Mouse (Mus musculus) lung, postnatal 14 days (tissue): ENCODE results near the gene Smpdl3b.
"Not testable (repeated sequence)": the region's sequence is repeated elsewhere in the genome, so short reads cannot be mapped to it uniquely, and the experiment has no call there.

Experiments used
- DNase-seq: peaks from one replicate; pipeline ENCODE4 v3.0.0; 2021

The Smpdl3b gene

DNA sequence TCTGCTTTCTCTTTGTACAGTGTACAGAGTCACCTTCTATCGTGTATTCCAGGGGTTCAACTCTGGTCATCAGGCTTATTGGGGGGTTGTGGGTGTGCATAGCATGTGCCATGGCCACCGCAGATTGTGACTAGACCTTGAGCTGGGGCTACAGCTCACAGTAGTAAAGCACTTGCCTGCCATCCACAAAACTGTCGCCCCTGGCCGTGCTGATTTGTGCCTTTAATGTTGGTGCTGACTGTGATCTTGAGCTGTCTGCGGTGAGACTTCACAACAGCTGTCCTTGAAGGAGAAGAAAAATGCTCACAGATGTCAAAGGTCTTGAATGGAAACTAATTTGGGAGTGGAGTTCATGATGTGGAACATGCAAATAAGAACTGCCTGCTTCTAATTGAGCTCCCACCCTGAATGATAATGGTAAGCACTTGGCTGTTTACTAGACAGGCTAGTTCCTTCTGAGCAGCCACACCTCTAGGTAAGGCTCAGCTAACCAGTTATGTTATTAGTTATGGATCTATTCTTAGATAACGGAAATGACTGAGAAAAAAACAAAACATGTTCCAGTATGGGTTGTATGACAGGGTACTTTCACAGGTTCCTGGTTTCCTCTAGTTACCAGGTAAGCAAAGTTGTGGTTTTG, 21.6 kb upstream of the Smpdl3b start:
- no peak for DNase-seq

DNA sequence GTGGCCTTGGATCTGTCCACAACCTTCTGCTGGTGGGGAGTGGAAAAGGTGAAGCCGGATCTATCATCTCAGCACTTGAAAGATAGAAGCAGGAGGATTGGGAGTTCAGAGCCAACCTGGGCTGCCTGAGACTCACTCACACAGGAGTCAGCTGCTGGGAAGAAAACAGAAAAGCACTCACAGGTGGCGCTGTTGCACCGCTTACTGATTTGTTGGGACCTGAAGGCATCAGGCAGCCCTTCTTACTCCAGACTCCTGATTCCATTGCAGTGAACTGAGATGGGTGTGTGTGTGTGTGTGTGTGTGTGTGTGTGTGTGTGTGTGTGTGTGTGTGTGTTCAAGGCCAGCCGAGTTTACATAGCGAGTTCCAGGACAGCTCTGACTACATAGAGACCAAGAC, 19.7 kb upstream of the Smpdl3b start:
- peak; percentile 80 for DNase-seq

DNA sequence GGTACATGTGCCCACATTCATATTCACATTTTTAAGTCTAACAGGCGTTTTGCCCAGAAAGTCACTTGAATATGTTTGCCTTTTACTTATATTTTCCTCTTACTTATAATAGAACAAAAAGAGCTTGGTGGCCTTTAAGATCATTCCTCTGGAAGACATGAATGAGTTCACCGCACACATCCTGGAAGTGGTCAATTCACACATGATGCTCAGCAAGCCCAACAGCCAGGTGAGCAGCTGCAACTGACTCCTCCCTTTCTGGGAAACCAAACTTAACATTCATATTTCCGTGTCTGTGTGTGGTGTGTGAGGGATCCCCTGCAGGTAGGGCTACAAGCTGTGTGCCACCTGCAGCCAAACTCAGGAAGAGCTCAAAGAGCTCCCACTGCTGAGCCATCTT, 17.9 kb upstream of the Smpdl3b start:
- no peak for DNase-seq

DNA sequence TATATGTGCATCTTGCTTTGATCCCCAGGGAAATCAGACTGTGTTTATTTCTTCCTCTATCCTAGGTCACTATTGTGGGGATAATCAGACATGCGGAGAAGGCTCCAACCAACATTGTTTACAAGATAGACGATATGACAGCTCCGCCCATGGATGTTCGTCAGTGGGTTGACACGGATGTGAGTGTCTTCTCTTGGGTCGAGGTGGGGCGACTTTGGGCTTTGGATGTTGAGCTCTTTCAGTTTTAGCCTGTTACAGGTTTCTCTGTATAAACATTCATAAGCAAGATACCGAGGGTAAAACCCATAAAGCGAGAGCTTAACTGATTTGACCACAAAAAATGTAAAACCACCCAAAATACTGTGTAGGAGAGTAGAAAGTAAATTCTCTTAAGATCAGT, 14.7 kb upstream of the Smpdl3b start:
- no peak for DNase-seq

DNA sequence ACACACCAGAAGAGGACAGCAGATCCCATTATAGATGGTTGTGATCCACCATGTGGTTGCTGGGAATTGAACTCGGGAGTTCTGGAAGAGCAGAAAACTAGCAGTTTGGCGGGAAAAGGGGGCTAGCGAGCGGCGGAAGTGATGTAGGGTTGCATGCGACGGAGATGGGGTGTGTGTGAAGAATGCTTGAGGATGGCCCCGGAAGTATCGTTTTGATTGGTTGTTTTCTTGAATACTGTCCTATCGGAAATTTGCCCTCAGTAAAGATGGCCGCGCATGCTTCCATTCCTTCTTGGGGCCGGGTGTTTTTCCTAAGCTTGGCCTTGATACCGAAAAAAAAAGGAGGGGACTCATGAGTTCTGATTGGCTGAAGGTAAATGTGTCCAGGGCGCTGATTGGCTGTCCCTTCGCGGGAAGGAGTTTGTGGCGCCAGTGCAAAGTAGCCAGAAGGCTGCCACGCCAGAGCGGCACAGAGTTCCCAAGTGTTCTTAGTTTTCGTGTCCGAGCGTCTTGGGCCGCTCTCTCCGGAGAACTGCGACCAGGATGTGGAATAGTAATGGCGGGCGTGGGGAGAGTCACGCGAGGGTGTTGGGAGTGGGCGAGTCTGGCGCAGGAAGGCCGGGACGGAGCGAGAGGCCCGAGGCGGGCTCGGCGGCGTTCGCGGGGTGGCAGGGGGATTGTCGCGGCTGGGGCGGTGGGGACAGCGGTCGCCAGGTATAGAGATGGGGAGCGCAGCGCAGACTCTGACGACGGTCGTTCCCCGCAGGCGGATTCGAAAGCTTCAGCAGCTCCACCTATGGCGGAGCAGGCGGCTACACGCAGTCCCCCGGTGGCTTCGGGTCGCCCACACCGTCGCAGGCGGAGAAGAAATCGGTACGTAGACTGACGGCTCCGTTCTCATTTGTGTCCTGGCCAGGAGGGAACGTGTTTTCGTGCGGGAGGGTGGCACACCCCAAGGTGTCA, 11.1 kb upstream of the Smpdl3b start, which contains the start of gene Rpa2:
Gene Rpa2, plus strand, starts transcription at position 419 of the 963 bp plus-strand sequence.
- DNase-seq, result peak; percentile 99

DNA sequence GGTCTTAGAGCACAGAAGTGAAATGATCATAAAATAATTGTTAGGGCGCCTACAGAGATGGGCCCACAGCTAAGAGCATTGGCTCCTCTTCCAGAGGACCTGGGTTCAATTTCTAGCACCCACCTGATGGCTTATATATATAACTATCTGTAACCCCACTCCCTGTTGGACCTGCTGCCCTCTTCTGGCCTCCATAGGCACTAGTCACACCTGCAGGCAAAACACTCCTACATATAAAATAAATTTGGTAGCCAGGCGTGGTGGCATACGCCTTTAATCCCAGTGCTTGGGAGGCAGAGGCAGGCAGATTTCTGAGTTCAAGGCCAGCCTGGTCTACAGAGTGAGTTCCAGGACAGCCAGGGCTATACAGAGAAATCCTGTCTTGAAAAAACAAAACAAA, 6.1 kb upstream of the Smpdl3b start:
- DNase-seq, result not testable (repeated sequence)

DNA sequence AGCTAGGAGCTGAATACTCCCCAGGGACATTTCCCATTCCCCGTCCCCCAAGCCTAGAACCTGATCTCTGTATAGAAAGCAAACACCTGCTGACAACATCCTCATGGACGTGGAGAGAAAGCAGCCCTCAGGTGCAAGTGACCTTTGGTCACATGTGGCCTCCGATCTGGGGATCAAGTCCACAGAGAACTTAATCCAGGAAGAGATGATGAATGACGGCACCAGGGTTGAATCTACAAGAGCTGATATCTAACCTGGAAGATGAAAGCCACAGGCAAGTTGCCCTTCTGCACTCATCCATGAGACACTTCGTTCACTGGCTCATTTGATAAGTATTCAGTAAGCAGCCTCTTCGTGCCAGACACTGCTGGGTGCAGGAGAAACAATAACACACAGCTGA, 5.5 kb upstream of the Smpdl3b start:
- DNase-seq, result no peak

DNA sequence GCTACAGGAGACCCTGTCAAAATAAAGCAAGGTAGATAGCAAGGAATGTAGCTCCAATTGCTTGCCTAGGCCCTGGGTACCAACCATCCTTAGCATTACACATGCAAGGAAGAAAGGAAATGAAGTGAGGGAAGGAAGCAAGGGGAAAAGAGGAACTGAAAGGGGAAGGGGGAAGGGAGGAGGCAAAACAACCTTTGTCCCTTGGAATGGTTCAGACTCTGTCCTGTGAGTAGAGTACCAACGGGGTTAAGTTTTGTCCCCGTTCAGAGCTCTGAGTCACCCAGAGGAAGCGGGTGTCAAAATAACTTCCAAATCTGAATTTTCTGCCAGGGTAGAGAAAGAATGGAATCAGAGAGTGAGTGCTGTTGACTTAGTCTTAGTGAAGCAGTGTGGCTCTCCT, 3.2 kb upstream of the Smpdl3b start:
- no peak for DNase-seq

DNA sequence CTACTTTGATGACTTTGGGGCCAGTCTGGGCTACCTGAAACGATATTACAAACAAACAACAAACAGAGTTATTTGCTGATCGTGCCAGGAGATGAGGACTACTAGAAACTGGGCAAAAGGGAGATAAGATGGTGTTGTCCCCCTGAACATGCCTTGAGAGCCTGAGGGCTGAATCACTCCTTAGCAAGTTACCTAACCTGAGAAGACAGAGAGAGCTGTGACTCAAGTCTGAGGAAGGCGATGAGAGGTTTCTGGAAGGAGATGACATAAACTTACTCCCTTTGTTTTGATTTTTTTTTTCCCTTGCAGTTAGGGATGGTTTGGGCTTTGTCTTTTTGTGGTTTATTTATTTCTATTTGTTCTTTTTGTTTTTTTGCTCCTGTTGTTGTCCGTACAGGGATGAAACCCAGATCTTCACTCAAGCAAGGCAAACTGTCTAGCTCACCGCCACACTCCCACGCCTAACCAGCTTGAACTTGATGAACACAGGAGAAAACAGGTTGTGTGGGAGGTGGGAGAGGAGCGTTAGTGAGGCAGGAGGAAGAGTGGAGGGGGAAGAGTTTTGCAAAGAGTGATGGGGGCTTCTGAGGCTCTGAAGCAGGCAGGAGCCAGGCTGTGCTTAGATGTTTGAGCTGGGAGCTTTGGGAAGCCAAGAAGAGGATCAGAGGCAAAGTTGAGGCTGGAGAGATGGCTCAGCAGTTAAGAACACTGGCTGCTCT, 740 bp upstream of the Smpdl3b start:
- no peak for DNase-seq

DNA sequence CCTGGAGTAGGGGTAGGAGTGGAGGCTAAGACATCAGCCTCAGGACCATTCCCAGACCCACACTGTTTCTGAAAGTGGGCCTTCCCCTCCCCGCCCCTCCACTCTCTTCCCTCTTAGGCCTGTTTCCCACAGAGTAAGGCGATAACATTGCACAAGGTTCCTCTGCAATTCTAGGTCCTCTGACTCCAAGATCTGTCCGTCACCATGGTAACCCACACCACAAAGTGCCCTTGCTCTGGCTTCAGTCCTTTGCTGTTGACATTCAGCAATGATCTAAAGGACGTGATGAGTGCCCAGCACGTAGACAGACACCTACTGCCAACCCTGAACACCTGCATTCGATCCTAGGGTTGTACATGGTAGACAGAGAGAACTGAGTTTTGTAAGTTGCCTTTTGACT, 4.1 kb downstream of the Smpdl3b start:
- no peak for DNase-seq

DNA sequence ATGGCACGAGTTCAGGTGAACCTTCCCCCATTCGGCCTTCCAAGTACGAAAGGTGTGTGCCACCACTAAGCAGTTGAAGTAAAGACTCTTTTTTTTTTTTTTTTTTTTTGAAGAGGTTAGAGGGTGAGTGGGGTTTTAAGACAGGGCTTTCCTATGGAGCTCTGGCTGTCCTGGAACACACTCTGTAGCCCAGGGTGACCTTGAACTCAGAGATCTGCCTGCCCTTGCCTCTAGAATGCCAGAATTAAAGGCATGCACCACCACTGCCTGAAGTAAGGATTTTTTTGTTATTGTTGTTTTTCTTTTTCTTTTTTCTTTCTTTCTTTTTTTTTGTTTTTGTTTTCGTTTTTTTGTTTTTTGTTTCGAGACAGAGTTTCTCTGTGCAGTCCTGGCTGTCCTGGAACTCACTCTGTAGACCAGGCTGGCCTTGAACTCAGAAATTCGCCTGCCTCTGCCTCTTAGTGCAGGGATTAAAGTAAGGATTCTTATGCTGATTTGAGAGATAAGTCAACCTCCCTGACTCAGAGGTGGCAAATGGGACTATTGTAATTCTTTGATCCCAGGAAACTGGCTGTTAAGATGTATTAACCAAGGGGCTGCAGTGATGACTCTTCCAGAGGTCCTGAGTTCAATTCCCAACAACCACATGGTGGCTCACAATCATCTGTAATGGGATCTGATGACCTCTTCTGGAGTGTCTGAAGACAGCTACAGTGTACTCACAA, 7.6 kb downstream of the Smpdl3b start:
- DNase-seq, result no peak

DNA sequence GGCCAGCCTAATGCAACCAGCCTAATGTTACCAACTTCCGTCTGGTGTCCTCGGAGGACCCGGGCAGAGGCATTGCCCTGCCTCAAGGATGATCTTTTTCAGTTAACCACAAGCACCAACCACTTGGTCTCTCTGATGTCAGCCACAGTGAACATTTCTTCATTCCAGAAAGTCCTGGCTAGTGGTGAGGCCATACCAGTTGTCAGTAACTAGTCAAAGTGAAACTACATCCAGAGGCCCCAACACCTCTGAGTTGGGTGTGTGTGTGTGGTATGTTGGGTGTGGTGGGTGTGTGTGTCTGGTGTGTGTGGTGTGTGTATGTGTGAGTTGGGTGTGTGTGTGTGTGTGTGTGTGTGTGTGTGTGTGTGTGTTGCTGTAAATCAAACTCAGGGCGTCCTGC, 8.3 kb downstream of the Smpdl3b start:
- DNase-seq, result no peak

DNA sequence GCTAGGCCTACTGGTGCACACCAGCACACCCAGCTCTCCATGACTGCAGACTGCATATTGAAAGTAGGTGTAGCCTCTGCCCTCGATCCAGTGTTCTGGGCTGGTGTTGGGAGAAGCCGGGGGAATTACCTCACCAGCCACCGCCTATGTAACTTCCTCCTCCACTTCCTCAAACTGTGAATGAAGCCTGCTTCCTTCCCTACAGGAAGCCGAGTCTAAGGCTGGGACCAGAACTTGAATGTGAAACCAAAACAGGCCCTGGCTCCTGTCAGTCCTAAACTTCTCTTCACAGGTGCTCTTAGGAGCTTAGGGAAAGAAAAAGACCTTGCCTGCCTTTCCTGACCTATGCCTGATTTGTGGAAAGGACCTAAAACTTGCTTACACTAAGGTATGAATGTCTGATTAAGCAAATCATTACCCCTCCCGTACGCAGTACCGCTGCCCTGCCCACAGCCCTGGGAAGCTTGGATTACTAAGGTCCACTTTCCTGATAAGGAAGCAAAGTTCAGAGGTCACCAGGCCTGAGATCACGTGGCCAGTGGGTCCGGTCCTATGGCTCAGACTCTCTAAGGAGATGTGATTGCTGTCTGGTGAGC, 9.3 kb downstream of the Smpdl3b start:
- peak; percentile 63 for DNase-seq

DNA sequence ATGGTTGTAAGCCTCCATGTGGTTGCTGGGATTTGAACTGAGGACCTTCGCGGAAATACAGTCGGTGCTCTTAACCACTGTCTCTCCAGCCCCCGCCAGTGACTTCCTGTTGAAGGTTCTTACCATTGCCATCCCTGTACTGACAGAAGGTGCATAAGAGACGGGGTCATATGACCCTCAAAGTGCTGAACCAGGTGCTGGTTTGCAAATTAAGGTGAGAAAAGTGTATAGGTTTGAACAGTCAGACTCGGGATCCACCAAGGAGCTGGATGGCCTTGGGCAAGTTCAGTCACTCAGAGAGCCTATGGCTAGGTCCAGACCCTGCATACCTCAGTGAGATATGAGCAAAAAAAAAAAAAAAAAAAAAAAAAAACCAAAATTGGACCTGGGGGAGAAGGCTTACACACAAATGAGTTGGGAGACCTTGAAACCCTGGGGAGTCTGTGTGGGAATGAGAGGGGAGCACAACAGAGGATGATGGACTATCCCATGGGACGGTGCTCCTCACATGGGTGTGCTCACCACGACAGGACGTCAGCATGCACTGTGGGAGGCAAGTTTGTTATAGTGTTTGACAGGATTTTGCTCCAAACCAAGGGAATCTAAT, 10.0 kb downstream of the Smpdl3b start:
- no peak for DNase-seq

DNA sequence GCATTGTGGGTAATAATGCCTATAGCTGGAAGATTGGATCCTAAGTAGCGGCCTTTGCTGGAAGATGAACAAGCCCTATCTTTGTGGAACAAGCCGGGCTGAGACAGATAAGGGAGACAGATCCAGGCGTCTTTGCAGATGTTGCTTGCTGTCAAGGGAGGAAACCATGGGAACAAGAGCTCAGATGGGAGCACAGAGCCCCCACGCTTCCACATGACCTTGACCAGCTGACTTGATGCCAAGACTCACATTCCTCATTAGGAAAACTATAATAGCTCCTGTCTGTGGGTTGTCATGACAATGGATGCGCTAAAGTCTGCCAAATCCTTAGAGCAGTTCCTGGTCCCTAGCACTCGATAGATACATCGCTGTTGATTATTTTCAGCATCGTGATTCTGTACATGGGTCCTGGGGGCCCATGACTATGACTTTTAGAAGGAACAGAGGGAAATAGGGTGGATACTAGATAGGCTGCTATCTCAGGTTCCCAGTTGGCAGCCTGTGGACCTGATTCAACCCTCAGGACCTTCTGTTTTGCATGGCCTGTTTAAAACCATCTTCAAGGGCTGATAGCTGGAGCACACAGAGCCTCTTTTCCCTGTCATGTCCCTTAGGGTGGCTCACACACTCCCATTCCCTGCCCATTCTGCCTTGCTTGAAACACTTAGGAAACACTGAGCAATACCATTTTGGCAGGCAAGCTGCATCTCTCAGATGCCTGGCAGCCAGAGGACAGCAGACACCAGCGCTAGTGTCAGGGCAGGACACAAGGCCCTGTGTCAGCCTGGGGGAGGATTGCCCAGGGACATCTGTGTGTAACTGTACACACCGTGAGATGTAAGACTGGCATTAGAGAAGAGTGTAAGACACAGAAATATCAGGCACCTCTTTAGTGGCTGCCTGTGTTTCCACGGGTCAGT, 12.8 kb downstream of the Smpdl3b start:
- DNase-seq, result no peak

DNA sequence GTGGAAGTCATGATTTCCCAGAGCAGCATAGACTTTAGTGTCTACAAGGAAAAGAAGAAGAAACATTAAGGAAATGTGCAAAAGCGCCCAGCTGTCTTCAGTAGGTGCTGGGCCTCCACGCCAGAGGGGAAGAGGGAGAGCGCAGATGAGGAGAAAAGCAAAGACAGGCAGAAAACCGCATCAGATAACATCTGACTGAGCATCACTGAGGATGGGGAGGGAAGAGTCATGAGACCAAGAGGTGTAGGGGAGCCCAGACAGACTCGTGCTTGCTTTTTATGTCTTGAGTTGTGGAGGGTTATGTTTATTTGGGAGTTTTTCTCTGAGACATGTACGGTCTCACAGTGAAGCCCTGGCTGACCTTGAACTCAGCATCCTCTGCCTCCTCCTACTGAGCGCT, 15.6 kb downstream of the Smpdl3b start:
- no peak for DNase-seq

DNA sequence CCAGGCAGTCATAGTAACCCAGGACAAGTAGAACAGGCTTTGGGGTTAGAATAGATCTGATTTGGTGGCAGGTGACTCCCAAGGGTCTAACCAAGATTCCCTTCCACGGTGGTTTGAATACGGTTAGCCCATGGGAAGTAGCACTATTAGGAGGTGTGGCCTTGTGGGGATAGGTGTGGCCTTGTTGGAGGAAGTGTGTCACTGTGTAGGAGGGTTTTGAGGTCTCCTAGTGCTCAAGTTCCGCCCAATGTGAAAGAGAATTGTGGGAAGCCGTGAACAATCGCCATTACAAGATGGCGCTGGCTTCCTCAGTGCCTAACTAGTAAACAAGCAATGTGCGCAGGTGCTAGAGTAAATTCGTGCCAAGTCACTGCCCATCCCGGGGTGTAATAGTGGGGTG, 19.9 kb downstream of the Smpdl3b start:
- not testable (repeated sequence) for DNase-seq

DNA sequence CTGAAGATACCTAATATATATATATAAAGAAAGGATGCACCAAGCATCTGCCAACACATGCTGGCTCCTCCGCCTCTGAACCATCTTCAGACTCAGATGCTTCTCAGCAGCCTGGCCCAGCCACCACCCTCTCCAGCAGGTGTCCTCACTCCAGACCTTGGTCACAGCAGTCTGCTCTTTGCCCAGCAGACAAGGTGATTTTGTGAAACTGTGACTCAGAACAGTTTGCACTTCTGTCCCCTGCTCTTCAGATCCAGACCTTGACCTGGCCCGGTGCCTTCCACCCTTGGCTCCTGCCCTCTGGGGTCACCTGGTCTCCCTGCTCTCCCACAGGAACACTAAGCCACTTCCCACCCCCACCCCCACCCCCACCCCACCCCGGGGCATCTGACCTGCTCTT, 21.2 kb downstream of the Smpdl3b start:
- no peak for DNase-seq

DNA sequence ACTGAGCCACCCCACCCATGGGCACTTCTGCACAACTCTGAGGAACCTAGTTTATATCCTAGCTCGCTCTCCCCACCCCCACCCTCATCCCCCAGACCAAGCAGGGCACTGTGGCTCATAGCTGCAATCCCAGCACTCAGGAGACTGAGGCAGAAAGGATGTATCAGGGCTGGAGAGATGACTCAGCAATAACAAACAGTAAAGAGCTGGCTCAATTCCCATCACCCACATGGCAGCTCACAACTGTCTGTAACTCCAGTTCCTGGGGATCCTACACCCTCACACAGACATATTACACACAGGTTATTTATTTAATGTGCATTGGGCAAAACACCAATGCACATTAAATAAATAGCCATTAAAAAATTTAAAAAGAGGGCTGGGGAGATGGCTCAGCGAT, 21.7 kb downstream of the Smpdl3b start:
- no peak for DNase-seq

DNA sequence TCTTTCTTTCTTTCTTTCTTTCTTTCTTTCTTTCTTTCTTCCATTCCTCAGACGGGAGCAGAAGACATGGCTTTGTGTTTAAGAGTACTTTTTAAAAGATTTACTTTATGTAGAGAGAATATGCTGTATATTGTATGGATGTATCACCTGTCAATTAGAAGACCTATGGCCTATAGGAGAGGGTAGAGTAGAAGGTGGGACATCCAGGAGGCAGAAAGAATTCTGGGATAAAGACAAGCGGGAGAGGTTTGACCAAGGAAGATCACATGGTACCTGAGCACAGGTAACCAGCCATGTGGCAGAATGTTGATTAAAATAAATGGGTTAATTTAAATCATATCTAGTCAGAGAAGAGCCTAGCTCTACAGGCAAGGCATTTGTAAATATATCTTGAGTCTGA, 22.3 kb downstream of the Smpdl3b start:
- DNase-seq, result no peak
